Mouse (Mus musculus): ENCODE data around the gene Hist1h2bj. TPM values are rescaled to one million over a fixed set of nuclear protein-coding genes. Genes with fewer than 3 reads are reported as not detected.

Hist1h2bj gene
- total RNA-seq, 2 experiments from 2014 or later: 116 to 123 TPM

DNA sequence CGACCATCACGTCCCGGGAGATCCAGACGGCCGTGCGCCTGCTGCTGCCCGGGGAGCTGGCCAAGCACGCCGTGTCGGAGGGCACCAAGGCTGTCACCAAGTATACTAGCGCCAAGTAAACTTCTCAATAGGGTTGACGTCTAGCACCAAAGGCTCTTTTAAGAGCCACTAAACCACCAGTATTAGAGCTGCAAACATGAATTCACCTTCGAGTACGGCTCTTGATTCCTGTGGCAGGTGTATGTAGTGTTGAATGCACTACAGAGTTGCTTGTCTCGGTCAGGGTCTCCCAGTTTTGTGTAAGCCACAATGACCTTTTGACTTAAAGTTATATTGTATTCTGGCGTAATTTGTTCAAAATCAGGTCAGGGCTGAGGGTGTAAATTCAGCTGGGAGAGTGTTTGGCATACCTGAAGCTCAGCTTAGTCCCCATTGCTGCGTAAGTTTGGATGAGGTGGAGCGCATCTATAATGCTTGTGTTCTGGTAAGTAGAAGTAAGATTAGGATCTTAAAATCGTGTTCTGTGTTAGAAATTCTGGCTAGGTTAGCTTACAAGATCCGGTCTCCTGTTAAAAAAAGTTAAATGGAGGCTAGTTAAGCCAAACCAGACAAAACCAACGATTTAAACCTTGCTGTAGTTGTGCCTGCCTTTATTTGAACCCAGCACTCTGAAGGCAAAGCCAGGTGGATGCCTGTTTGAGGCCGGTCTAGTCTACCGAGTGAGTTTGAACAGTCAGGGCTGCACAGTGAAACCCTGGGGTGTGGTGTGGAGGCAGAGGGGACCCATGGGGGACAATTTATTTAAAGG is 6.7 kb upstream of the Hist1h2bj start:
- DNase-seq: no peak
- intact Hi-C loops (cut with DNase I): loop anchor here (5.0 to 10.0 kb wide), 3 partner anchors 212 to 1721 kb away; partner anchors contain the start of genes Hist1h2ac, Hist1h2bc and Hist1h4b

DNA sequence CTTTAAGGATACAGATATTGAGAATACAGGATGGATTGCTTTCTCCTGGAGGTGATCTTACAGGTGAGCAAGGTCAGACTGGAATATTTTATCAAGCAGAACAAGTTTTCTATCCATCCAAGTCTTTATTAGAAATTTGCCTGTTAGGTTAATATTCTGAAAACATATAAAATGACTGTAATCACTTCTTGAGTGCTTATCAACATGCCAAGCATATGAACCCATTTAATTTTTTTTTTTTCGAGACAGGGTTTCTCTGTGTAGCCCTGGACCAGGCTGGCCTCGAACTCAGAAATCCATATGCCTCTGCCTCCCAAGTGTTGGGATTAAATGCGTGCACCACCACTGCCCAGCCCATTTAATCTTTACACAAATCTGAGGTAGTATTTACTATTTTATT is 6.0 kb upstream of the Hist1h2bj start:
- intact Hi-C loops (cut with DNase I): loop anchor here (5.0 to 10.0 kb wide), 3 partner anchors 212 to 1720 kb away; partner anchors contain the start of genes Hist1h2ac, Hist1h2bc and Hist1h4b
- DNase-seq: no peak

DNA sequence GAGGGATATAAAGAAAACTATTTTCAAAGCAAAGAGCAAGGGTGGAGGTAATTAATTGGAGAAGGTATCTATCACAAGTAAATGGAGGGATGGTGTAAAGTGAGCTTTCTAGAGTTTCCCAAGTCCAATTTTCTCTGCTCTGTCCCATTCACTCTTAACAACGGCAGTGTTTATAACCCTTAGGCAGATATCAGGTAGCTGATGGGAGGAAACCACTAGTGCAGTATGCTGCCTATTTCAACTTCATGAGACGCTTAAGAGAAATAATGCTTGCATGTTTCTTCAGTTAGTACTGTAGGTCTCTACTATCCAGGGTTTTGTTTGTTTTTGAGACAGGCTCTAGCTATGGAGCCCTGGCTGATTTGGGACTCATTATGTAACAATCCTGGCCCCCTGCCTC is 5.6 kb upstream of the Hist1h2bj start:
- DNase-seq: no peak
- intact Hi-C loops (cut with DNase I): loop anchor here (5.0 to 10.0 kb wide), 3 partner anchors 213 to 1720 kb away; partner anchors contain the start of genes Hist1h2ac, Hist1h2bc and Hist1h4b

DNA sequence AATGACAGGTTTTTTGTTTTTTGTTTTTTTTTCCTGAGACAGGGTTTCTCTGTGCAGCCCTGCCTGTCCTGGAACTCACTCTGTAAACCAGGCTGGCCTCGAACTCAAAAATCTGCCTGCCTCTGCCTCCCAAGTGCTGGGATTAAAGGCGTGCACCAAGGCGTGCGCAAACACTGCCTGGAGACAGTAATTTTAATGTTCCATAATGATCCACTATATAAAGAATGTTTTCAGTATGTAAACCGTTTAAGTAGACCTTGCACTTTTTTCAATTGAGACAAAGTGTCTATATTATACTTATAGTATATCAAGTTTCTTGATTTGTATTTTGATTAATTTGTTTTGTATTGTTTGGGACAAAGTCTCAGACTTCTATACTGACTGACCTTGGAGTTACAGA is 3.6 kb upstream of the Hist1h2bj start:
- intact Hi-C loops (cut with DNase I): loop anchor here (5.0 to 10.0 kb wide), 3 partner anchors 215 to 1718 kb away; partner anchors contain the start of genes Hist1h2ac, Hist1h2bc and Hist1h4b
- no peak for DNase-seq

DNA sequence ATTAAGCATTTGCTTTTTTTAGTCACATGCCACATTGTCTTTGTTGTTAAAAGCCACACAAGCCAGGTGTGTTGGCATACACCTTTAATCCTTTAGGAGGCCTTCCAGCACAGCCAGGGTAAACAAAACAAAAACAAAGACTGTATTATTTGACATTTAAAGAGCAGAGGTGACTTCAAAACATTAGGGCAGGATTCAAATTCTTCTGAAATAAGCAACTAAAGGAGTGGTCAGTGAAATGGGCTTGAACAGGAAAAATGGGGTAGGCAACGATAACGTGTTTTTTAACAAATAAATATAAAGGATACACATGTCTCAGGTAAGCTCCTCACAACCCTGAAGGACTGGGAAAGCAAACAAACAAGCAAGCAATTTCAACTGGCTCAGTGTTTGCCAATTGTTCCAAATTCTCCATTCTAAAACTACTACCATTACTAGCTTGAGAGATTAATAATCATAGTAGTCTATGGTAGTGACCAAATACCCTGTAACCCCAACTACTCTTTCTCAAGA is 3.0 kb upstream of the Hist1h2bj start:
- intact Hi-C loops (cut with DNase I): loop anchor here (2.0 to 10.0 kb wide), 8 partner anchors 215 to 1717 kb away; partner anchors contain the start of genes Hist1h2ac, Hist1h2af, Hist1h2bb and Hist1h2bc
- DNase-seq: no peak

DNA sequence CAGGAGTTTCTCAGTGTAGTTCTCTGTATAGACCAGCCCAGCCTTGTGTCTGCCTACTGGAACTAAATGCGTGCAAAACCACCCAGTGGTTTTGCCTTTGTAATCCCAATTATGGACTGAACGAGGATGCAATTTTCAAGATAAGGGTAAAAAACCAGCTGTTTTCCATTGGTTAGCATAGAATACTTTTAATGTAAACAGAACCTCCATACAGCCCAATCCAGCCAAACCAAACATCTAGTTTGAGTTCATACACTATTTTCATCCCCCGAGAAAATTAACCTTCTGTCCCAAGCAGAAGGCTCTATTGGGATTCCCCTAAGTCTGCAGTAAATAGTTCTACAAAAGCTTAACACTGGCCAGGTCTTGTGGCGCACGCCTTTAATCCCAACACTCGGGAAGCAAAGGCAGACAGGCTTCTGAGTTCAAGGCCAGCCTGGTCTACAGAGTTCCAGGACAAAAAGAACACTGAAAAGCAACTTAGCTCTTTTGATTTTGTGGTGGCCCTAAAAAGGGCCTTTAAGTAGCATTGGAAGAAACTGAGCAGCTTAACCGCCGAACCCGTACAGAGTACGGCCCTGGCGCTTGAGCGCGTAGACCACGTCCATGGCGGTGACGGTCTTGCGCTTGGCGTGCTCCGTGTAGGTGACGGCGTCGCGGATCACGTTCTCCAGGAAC is 2.4 kb upstream of the Hist1h2bj start:
- intact Hi-C loops (cut with DNase I): loop anchor here (2.0 to 10.0 kb wide), 5 partner anchors 326 to 1707 kb away; partner anchors contain the start of genes Hist1h2af, Hist1h2bb, Hist1h3c and Hist1h4d
- DNase-seq: no peak

DNA sequence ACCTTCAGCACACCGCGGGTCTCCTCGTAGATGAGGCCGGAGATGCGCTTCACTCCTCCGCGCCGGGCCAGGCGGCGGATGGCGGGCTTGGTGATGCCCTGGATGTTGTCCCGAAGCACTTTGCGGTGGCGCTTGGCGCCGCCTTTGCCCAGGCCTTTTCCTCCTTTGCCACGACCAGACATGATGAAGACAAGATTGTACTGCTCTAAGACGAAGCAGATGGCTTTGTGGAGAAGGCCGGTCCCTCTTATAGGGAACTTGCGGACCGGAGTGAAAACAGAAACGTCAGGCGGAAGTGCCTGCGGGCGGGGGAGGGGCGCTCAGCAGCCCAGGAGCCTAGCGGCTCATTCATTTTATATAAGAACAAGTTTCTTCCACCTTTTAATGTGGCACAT is 1.9 kb upstream of the Hist1h2bj start, which contains the start of gene Hist1h4i:
Hist1h4i (minus strand) TSS at position 221 of the 395 bp plus-strand sequence.
- intact Hi-C loops (cut with DNase I): loop anchor here (2.0 to 10.0 kb wide), 5 partner anchors 326 to 1706 kb away; partner anchors contain the start of genes Hist1h2af, Hist1h2bb, Hist1h3c and Hist1h4d
- peak; percentile 96 for DNase-seq

DNA sequence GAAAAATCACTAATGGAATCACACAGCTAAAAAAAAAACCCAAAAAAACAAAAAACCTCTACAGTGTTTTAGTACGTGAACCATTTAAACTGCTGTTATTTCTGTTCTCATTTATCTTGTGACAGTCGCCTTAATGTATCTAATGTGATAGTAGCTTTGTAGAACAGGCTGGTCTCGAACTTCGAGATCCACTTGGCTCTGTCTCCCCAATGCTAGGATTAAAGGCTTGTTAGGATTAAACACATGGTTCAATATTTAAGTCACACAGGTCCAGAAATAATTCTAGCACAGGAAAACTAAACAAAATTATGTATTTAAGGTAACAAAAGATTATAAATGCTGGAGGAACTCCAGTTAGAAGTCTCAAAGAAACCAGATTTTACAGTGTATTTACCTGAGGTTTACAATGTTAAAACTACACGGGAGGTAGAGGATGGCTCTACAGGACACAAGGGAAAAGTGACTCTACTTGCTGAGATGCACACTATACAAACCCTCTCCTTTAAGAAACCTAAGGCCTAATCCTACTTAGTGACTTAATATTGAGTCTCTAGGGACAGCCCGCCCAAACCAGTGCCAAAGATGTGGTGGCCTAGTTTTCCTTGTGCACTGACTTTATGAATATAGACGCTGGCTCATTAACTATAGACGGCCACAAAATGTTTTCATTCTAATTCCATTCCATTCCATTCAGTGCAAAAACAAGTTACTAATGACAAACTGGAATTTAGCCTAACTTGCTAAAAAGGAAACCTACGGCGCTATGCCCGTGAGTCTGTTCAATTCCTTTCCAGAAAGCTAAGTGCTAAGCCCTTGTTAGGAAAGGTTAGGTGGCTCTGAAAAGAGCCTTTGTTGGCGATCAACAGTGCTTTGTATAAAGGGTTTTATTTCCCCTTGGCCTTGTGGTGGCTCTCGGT is 1.1 kb upstream of the Hist1h2bj start:
- intact Hi-C loops (cut with DNase I): loop anchor here (2.0 to 10.0 kb wide), 5 partner anchors 327 to 1705 kb away; partner anchors contain the start of genes Hist1h2af, Hist1h2bb, Hist1h3c and Hist1h4d
- no peak for DNase-seq

DNA sequence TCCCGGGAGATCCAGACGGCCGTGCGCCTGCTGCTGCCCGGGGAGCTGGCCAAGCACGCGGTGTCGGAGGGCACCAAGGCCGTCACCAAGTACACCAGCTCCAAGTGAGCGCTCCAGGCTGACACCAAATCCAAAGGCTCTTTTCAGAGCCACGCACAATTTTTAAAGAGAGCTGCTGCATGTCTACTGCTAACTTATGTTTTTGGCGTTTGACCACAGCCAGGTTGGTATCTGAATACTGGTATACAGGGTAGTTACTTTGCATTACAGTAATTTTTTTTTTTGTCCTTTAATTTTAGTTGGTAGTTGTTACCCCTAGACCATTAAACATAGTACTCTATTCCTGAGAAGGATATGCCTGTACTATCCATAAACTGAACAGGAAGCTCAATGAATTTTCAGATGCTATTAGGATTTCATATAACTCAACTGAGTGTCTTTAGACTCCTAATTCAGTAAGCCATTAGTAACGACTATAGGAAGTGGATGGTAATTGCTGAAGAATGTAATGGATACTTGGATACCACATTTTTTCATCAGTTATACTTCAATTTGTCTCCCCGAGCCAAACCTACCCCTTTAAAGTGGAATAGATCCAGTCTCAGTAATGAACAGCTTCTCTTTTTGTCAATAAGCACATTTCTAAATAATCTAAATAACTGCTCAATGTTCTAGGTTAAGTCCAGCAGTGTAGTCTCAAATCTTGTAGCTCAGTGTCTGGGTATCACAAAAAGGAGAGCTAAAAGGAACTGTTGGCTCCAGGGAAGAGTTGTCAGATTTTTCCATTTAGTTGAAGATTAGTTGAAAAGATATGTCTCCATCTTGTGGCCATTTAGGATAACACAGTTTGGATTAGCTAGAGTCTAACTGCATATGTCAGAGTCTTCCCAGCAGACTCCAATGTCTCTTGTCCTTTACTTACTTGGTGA is 753 bp downstream of the Hist1h2bj start:
- intact Hi-C loops (cut with DNase I): loop anchor here (5.0 to 10.0 kb wide), 4 partner anchors 1361 to 1704 kb away; partner anchors contain the start of genes Hist1h2af, Hist1h2bb, Hist1h3c and Hist1h4d
- peak in 1 of 2 experiments; percentile 58 for DNase-seq

DNA sequence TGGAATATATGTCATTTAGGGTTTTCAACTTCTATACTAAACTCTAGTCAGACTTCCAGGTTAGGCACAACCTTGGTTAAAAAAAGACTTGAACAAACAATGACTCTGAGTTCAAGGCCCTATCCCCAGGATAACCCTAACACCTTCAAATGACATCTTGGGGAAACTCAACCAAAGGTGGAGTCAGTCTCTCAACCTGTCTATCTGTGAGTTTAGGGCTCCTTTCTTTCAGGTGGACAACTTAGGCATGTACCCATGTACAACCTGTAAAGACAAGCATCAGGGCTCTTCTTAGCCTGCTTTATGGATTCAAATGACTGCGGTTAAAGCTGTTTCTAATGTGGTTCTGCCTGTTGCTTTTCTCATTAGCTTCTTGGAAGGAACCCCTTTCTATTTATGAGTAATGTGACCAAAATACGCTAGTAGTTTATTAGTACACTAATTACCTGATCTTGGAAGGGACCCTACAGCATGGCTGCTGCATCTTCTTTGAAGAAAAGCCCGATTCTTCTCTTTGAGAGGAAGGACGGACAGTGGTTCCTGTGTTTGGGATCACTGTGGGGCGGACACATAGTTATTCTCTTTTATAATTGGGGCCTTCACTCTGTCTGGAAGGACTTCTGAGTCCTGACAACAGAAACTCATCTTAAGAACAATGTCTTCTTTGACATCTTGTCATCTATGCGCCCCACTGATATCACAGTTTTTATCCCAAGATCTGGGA is 1.6 kb downstream of the Hist1h2bj start:
- no peak for DNase-seq
- intact Hi-C loops (cut with DNase I): loop anchor here (5.0 to 10.0 kb wide), 5 partner anchors 1360 to 1703 kb away; partner anchors contain the start of genes Hist1h2af, Hist1h2bb, Hist1h3c and Hist1h4d

DNA sequence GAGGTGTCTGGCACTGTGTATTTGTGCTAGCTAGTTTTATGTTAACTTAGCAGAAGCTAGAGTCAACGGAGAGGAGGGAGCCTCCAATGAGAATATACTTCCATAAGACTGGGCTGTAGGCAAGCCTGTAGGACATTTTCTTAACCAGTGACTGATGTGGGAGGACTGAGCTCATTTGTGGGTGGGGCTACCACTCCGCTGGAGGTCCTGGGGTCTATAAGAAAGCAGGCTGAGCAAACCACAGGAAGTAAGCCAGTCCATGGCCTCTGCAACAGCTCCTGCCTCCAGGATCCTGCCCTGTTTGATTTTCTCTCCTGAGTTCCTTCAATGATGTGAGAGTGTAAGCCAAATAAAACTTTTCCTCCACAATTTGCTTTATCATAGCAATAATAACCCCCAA is 2.3 kb downstream of the Hist1h2bj start:
- no peak for DNase-seq
- intact Hi-C loops (cut with DNase I): loop anchor here (5.0 to 10.0 kb wide), 2 partner anchors 1359 to 1382 kb away; no protein-coding TSS in a partner anchor

DNA sequence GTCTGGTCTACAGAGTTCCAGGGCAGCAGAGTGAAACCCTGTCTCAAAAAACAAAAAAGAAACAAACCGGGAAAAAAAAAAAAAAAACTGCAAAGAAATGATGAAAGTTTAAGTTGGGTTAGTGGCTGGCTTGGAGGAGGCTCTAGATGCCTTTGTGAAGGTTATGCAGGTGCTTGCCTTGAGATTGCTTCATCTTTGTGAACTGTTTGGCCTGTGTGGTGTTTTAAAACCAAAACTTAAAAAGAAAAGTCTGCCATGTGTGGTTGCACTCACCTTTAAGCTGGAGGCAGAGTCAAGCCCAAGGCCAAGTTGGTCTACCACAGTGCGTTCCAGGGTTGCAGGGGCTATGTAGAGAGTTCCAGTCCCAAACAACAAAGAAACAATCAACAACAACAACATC is 6.0 kb downstream of the Hist1h2bj start:
- no peak for DNase-seq
- intact Hi-C loops (cut with DNase I): loop anchor here (5.0 to 10.0 kb wide), 2 partner anchors 1356 to 1378 kb away; no protein-coding TSS in a partner anchor

DNA sequence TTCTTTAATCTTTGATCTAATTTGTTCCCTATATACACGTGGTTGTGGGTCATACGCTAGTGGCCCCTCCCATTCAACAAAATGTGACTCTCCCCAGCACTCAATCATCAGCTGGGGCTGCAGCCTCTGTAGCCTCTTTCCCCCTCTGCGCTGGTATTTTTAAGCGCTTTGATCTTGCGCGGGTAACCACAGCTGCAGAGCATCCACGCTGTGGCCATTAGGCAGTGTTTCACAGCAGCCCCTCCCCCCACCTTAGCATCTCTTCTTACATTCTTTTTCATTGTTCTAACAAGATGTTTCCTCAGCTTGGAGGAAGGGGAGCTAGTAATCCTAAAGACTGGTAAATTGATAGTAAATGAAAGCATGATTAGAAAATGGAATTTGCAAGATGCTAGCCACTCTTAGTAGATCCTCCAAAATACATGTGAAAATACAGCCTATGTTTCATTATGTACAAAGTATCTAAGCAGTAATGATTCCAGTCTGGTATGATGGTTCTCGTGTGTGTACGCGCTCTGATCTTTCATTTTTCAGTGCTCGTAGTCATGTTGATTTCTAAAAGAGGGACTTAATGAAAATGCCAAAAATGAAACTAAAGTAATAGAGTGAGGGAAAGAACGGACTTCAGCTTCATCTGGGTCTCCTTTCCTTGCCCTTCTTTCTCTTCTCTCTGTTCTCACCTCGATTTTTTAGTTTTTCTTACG is 6.9 kb downstream of the Hist1h2bj start:
- no peak for DNase-seq
- intact Hi-C loops (cut with DNase I): loop anchor here (5.0 to 10.0 kb wide), 4 partner anchors 1355 to 1712 kb away; partner anchors contain the start of genes Hist1h1a, Hist1h1t, Hist1h3a and Hist1h4a

DNA sequence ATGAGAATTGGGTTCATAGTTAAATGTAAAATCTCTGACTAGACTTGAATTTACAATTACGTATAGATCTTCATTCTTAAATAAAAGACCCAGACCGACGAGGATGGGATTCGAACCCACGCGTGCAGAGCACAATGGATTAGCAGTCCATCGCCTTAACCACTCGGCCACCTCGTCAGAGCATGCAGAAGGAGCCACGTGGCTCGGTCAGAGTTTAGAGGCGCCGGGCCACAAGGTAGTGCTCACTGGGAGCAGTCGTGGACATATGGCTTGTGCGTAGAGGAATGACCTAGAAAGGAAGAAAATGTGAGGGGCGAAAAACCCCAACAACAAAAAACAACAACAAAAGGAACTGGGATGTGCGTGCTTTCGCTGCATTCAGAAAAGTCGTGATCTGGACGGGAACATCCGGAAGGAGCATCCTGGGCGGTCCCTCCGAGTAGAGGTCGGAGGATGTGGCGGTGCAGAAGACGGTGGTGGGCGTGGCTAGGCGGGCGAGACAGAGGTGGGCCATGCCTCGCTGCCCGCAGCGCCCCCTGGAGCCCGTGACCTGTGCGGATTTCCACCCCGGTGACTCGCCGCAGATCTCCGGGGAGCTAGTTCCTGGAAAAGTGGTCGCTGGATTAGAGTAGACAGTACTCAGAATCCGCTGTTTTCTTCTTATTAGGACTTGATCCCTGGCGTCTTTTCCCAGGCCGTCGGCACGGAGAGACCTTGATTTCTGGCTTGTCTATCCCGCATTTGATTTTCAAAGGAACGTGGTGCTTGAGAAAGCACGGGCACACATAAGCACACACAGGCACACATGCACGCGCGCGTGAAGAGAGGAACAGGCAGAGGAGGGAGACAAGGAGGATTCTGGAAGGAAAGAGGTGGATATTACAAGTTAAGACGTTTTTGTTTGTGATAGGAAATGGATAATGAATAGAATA is 7.8 kb downstream of the Hist1h2bj start:
- intact Hi-C loops (cut with DNase I): loop anchor here (5.0 kb wide), 2 partner anchors 1646 to 1711 kb away; partner anchors contain the start of genes Hist1h1a, Hist1h1t, Hist1h3a and Hist1h4a

DNA sequence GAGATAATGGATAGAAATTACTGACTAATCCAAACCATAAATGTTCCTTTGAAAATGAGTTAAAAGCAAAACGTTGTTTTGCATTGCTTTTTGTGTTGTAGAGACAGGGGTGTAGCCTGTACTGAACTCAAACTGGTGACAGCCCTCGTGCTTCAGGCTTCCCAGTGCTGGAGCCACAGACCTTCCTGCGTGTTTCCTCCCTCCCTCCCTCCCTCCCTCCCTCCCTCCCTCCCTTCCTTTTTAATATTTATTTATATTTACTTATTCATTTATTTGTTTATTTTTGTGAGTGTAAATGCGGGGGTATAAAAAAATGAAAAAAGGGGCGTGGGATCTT is 8.5 kb downstream of the Hist1h2bj start:
- DNase-seq: no peak
- intact Hi-C loops (cut with DNase I): loop anchor here (5.0 kb wide), 2 partner anchors 1646 to 1711 kb away; partner anchors contain the start of genes Hist1h1a, Hist1h1t, Hist1h3a and Hist1h4a

More for the DNA sequence above, 7.8 kb downstream of the Hist1h2bj start:
- DNase-seq: peak; percentile 90
